Mouse (Mus musculus) cerebellum, adult 2 months (tissue): ENCODE data around the gene Myo3b. TPM values are rescaled to one million over a fixed set of nuclear protein-coding genes. Genes with fewer than 3 reads are reported as not detected.

Experiments used
- DNase-seq, 2 experiments: peaks; one replicate each; pipeline ENCODE4 v3.0.0; 2021
- H3K27ac ChIP-seq: fragments of 200-500 bp; 2 replicates; pipeline ENCODE4 v1.5.1; 2012; ENCODE audit warnings: low read length, control low read depth, inconsistent platforms; ENCODE audit not compliant: insufficient read depth
- H3K27me3 ChIP-seq: fragments of 200-500 bp; 2 replicates; pipeline ENCODE4 v1.6.1; 2012; ENCODE audit warnings: inconsistent platforms, mild to moderate bottlenecking, low read length, moderate library complexity; ENCODE audit not compliant: control insufficient read depth, insufficient read depth
- H3K4me1 ChIP-seq: fragments of 200-500 bp; 2 replicates; pipeline ENCODE4 v1.6.1; 2011; ENCODE audit warnings: low read length; ENCODE audit not compliant: control insufficient read depth, insufficient read depth
- H3K4me3 ChIP-seq: fragments of 200-500 bp; replicated peaks from 2 replicates; pipeline ENCODE3; 2011; ENCODE audit warnings: mild to moderate bottlenecking, low read depth, low read length, control low read depth; ENCODE audit not compliant: insufficient read depth
- CTCF ChIP-seq: fragments of 200-500 bp; IDR thresholded peaks from 2 replicates; pipeline ENCODE4 v1.5.1; 2011; ENCODE audit warnings: low read depth, mild to moderate bottlenecking, control low read depth, low read length, moderate library complexity, borderline replicate concordance; ENCODE audit not compliant: insufficient read depth
- POLR2A ChIP-seq: fragments of 200-500 bp; IDR thresholded peaks from 2 replicates; pipeline ENCODE4 v1.6.1; 2011; ENCODE audit warnings: low read length, control low read depth, borderline replicate concordance; ENCODE audit not compliant: insufficient read depth
- WGBS: fragments of 180-500 bp; shearing (Covaris S2); methylation state at CpG from one replicate; pipeline ENCODE4 v1.1.7; 2018; 5-methylcytosine and 5-hydroxymethylcytosine counted together
- polyA plus RNA-seq: library from polyadenylated mRNA; depleted of rRNA; stranded (reverse); fragments of >200 nt; gene quantifications from 2 replicates; pipeline ENCODE4 v1.2.3, GENCODE M21; 2012

The Myo3b gene
- polyA plus RNA-seq, 1 experiment = 0.08 TPM

GRCm38 (mm10) chr2:70047868-70048267, 8.9 kb downstream of the Myo3b start:
- Histone ChIP-seq H3K27me3 (no peaks in the 10 kb centered on the region), H3K27ac (no peak overlapping the region), H3K4me3 (no peak overlapping the region), H3K4me1 (no peaks in the 10 kb centered on the region)
- 84% methylated on average over 11 of the region's 11 CpGs for WGBS
- DNase-seq = no peak
- TF ChIP-seq CTCF (no peak), POLR2A (no peak)

GRCm38 (mm10) chr2:70053803-70054202, 14.9 kb downstream of the Myo3b start:
- 69% methylated on average over 9 of the region's 9 CpGs for WGBS
- Histone ChIP-seq H3K4me3 (no peak overlapping the region), H3K27me3 (no peaks in the 10 kb centered on the region), H3K27ac (no peak overlapping the region), H3K4me1 (no peaks in the 10 kb centered on the region)
- TF ChIP-seq CTCF (no peak), POLR2A (no peak)
- DNase-seq = no peak

- H3K4me3 ChIP-seq = no peak overlapping the region
- WGBS = 94% methylated on average over 4 of the region's 4 CpGs
These were observed 19.3 kb downstream of the Myo3b start for GRCm38 (mm10) chr2:70058201-70058600.

GRCm38 (mm10) chr2:70060359-70061345, 21.7 kb downstream of the Myo3b start:
- no peaks in the 10 kb centered on the region for H3K4me1 ChIP-seq
- TF ChIP-seq CTCF (no peak), POLR2A (no peak)
- H3K4me3 ChIP-seq = no peak overlapping the region
- no peak for DNase-seq
- H3K27me3 ChIP-seq = no peaks in the 10 kb centered on the region
- H3K27ac ChIP-seq = no peak overlapping the region
- 44% methylated on average over 11 of the region's 11 CpGs for WGBS

More at GRCm38 (mm10) chr2:70058201-70058600, 19.3 kb downstream of the Myo3b start:
- Histone ChIP-seq H3K27ac (no peak overlapping the region), H3K4me1 (no peaks in the 10 kb centered on the region), H3K27me3 (no peaks in the 10 kb centered on the region)
- no peak for DNase-seq
- TF ChIP-seq POLR2A (no peak), CTCF (no peak)

- H3K4me3 ChIP-seq = no peak overlapping the region
- TF ChIP-seq CTCF (no peak), POLR2A (no peak)
- no peak overlapping the region for H3K27ac ChIP-seq
- H3K27me3 ChIP-seq = no peaks in the 10 kb centered on the region
- no peaks in the 10 kb centered on the region for H3K4me1 ChIP-seq
- no peak for DNase-seq
- WGBS = 80% methylated on average over 6 of the region's 6 CpGs
These were observed 26.2 kb downstream of the Myo3b start for GRCm38 (mm10) chr2:70065116-70065515.

- H3K4me1 ChIP-seq = no peaks in the 10 kb centered on the region
- no peak for DNase-seq
- no peak overlapping the region for H3K4me3 ChIP-seq
- WGBS = 59% methylated on average over 7 of the region's 7 CpGs
- TF ChIP-seq POLR2A (no peak), CTCF (no peak)
- no peak overlapping the region for H3K27ac ChIP-seq
- H3K27me3 ChIP-seq = no peaks in the 10 kb centered on the region
These were observed 26.9 kb downstream of the Myo3b start for GRCm38 (mm10) chr2:70065729-70066300.

- H3K4me1 ChIP-seq = no peaks in the 10 kb centered on the region
- 80% methylated on average over 6 of the region's 6 CpGs for WGBS
- no peak overlapping the region for H3K4me3 ChIP-seq
- no peak overlapping the region for H3K27ac ChIP-seq
- no peak for DNase-seq
- TF ChIP-seq POLR2A (no peak), CTCF (no peak)
- no peaks in the 10 kb centered on the region for H3K27me3 ChIP-seq
These were observed 27.6 kb downstream of the Myo3b start for GRCm38 (mm10) chr2:70066338-70067022.
